Mouse (Mus musculus) gastrocnemius, postnatal 14 days (tissue): ENCODE measurements around the gene Hecw2. TPM values are rescaled to one million over a fixed set of nuclear protein-coding genes. Genes with fewer than 3 reads are reported as not detected.

Experiments
- DNase-seq: peaks from one replicate; pipeline ENCODE4 v3.0.0; 2021; ENCODE audit warnings: mixed read lengths
- intact Hi-C: fragments of 180-260 bp; cut with DNase I; formaldehyde crosslinking; loops from one replicate; pipeline ENCODE4 v1.15.1; 2025; ENCODE audit warnings: low total_unique reads
- total RNA-seq, 2 experiments: library from RNA; stranded (reverse); gene quantifications; 2 replicates each; pipeline ENCODE4 v1.2.3; 2021

Hecw2 gene
- total RNA-seq, 2 experiments from 2014 or later = 3.2 to 5.7 TPM

- DNase-seq = no peak
- intact Hi-C loops = no loop called here
Observed at GRCm38 (mm10) chr1:53816353-53816752, 378.6 kb downstream of the Hecw2 start.

GRCm38 (mm10) chr1:53814077-53814705 is 380.8 kb downstream of the Hecw2 start:
- intact Hi-C loops = no loop called here
- DNase-seq = peak; percentile 9

- intact Hi-C loops = no loop called here
- no peak for DNase-seq
Observed at GRCm38 (mm10) chr1:53811919-53812318, 383.0 kb downstream of the Hecw2 start.

GRCm38 (mm10) chr1:53808229-53808628 is 386.7 kb downstream of the Hecw2 start:
- DNase-seq = no peak
- intact Hi-C loops = no loop called here

- intact Hi-C loops = no loop called here
- DNase-seq = no peak
Observed at GRCm38 (mm10) chr1:53797811-53798210, 397.2 kb downstream of the Hecw2 start.

- intact Hi-C loops = no loop called here
- no peak for DNase-seq
Observed at GRCm38 (mm10) chr1:53797074-53797473, 397.9 kb downstream of the Hecw2 start.

- no peak for DNase-seq
- intact Hi-C loops = no loop called here
Observed at GRCm38 (mm10) chr1:53796271-53796670, 398.7 kb downstream of the Hecw2 start.

- DNase-seq = no peak
- intact Hi-C loops = no loop called here
Observed at GRCm38 (mm10) chr1:53795591-53795990, 399.4 kb downstream of the Hecw2 start.

- intact Hi-C loops = no loop called here
- DNase-seq = no peak
Observed at GRCm38 (mm10) chr1:53795081-53795480, 399.9 kb downstream of the Hecw2 start.

GRCm38 (mm10) chr1:53794279-53794678 is 400.7 kb downstream of the Hecw2 start:
- DNase-seq = no peak
- intact Hi-C loops = no loop called here

- intact Hi-C loops = no loop called here
- DNase-seq = no peak
Observed at GRCm38 (mm10) chr1:53791343-53791742, 403.6 kb downstream of the Hecw2 start.

GRCm38 (mm10) chr1:53784721-53785418 is 410.1 kb downstream of the Hecw2 start, which contains the start of gene Stk17b:
Gene Stk17b, minus strand, starts transcription at chr1:53785224.
- DNase-seq = peak; percentile 96
- intact Hi-C loops = no loop called here

GRCm38 (mm10) chr1:53784291-53784720 is 410.7 kb downstream of the Hecw2 start:
- intact Hi-C loops = no loop called here
- no peak for DNase-seq

- intact Hi-C loops = no loop called here
- no peak for DNase-seq
Observed at GRCm38 (mm10) chr1:53782956-53783355, 412.0 kb downstream of the Hecw2 start.

GRCm38 (mm10) chr1:53782079-53782478 is 412.9 kb downstream of the Hecw2 start:
- intact Hi-C loops = no loop called here
- DNase-seq = no peak

- intact Hi-C loops = no loop called here
- DNase-seq = no peak
Observed at GRCm38 (mm10) chr1:53781311-53781710, 413.7 kb downstream of the Hecw2 start.

- no peak for DNase-seq
- intact Hi-C loops = no loop called here
Observed at GRCm38 (mm10) chr1:53776176-53776905, 418.6 kb downstream of the Hecw2 start.

- no peak for DNase-seq
- intact Hi-C loops = no loop called here
Observed at GRCm38 (mm10) chr1:53775545-53775944, 419.4 kb downstream of the Hecw2 start.

GRCm38 (mm10) chr1:53775036-53775435 is 419.9 kb downstream of the Hecw2 start:
- intact Hi-C loops = no loop called here
- DNase-seq = no peak

- no peak for DNase-seq
- intact Hi-C loops = no loop called here
Observed at GRCm38 (mm10) chr1:53774571-53774970, 420.4 kb downstream of the Hecw2 start.

- DNase-seq = no peak
Observed at GRCm38 (mm10) chr1:53773994-53774393, 421.0 kb downstream of the Hecw2 start.

More at GRCm38 (mm10) chr1:53773994-53774393, 421.0 kb downstream of the Hecw2 start:
- intact Hi-C loops = no loop called here
